Mouse (Mus musculus) ES-Bruce4 (cell line): ENCODE data around the gene S100a1. TPM values are rescaled to one million over a fixed set of nuclear protein-coding genes. Genes with fewer than 3 reads are reported as not detected.

Source experiments
- H3K27ac ChIP-seq: 2 replicates; pipeline ENCODE4 v1.5.1; 2012; ENCODE audit warnings: low read length, inconsistent platforms; ENCODE audit not compliant: insufficient read depth
- H3K27me3 ChIP-seq: 2 replicates; pipeline ENCODE4 v1.6.1; 2012; ENCODE audit warnings: mild to moderate bottlenecking, low read length, inconsistent platforms; ENCODE audit not compliant: control insufficient read depth, poor library complexity, insufficient read depth, severe bottlenecking
- H3K36me3 ChIP-seq: 2 replicates; pipeline ENCODE4 v1.6.1; 2012; ENCODE audit warnings: inconsistent platforms, mild to moderate bottlenecking, low read length, moderate library complexity; ENCODE audit not compliant: control insufficient read depth, poor library complexity, insufficient read depth, severe bottlenecking
- H3K4me1 ChIP-seq: one replicate; pipeline ENCODE4 v1.8.1; 2011; ENCODE audit warnings: low read length; ENCODE audit not compliant: control insufficient read depth, insufficient read depth
- H3K4me3 ChIP-seq: 2 replicates; pipeline ENCODE4 v1.5.1; 2011; ENCODE audit warnings: low read depth, mild to moderate bottlenecking, low read length
- H3K9ac ChIP-seq: 2 replicates; pipeline ENCODE4 v1.6.1; 2012; ENCODE audit warnings: low read depth, mild to moderate bottlenecking, inconsistent platforms; ENCODE audit not compliant: poor library complexity, severe bottlenecking
- H3K9me3 ChIP-seq: replicated peaks from 2 replicates; pipeline ENCODE4 v1.6.1; 2012; ENCODE audit warnings: mild to moderate bottlenecking, low read length, inconsistent platforms; ENCODE audit not compliant: control insufficient read depth, poor library complexity, insufficient read depth, severe bottlenecking
- CTCF ChIP-seq: IDR thresholded peaks from one replicate; pipeline ENCODE4 v1.8.1; 2011; ENCODE audit warnings: low read depth, low read length
- EP300 ChIP-seq: IDR thresholded peaks from 2 replicates; pipeline ENCODE4 v1.6.1; 2011; ENCODE audit warnings: low read depth, low read length; ENCODE audit not compliant: insufficient read depth
- POLR2A ChIP-seq: IDR thresholded peaks from one replicate; pipeline ENCODE4 v1.8.1; 2011; ENCODE audit warnings: low read length; ENCODE audit not compliant: insufficient read depth
- polyA plus RNA-seq: library from polyadenylated mRNA; stranded (reverse); fragments of >200 nt; gene quantifications from 2 replicates; pipeline ENCODE4 v1.2.4, GENCODE M21; 2011; ENCODE audit warnings: low read depth; ENCODE audit not compliant: missing spikeins, insufficient read depth, insufficient read length

Gene S100a1
- polyA plus RNA-seq, 1 experiment: 50.4 TPM

- Histone ChIP-seq H3K4me1 (no peaks in the 10 kb centered on the region), H3K4me3 (no peak overlapping the region), H3K27me3 (no peaks in the 10 kb centered on the region), H3K9me3 (no peaks in the 10 kb centered on the region), H3K9ac (no peak overlapping the region), H3K27ac (no peak overlapping the region), H3K36me3 (peaks cover 26% of the 10 kb centered on the region)
- TF ChIP-seq CTCF (no peak), EP300 (no peak), POLR2A (no peak)
Measured at GRCm38 (mm10) chr3:90493831-90494540, 20.2 kb downstream of the S100a1 start.

- H3K9ac ChIP-seq: no peak overlapping the region
- peaks cover 25% of the 10 kb centered on the region for H3K36me3 ChIP-seq
- TF ChIP-seq POLR2A (no peak), EP300 (no peak), CTCF (no peak)
- H3K27me3 ChIP-seq: no peaks in the 10 kb centered on the region
- no peaks in the 10 kb centered on the region for H3K4me1 ChIP-seq
- no peak overlapping the region for H3K4me3 ChIP-seq
- no peaks in the 10 kb centered on the region for H3K9me3 ChIP-seq
- no peak overlapping the region for H3K27ac ChIP-seq
Measured at GRCm38 (mm10) chr3:90491350-90491749, 22.8 kb downstream of the S100a1 start.

- Histone ChIP-seq H3K4me1 (no peaks in the 10 kb centered on the region), H3K9me3 (no peaks in the 10 kb centered on the region), H3K9ac (peak within 1 kb of the TSS; percentile 79), H3K4me3 (peak within 1 kb of the TSS; percentile 94), H3K27ac (peak within 1 kb of the TSS; percentile 26; the same call in 1 of the 2 replicates), H3K36me3 (peaks cover 30% of the 10 kb centered on the region), H3K27me3 (no peaks in the 10 kb centered on the region)
- TF ChIP-seq POLR2A (no peak), CTCF (peak; percentile 67)
Measured at GRCm38 (mm10) chr3:90490696-90491256, 23.4 kb downstream of the S100a1 start, which contains the start of gene Snapin. Snapin (minus strand) TSS chr3:90491033.

GRCm38 (mm10) chr3:90488576-90488975, 25.6 kb downstream of the S100a1 start:
- peaks cover 51% of the 10 kb centered on the region for H3K36me3 ChIP-seq

GRCm38 (mm10) chr3:90486998-90487397, 27.2 kb downstream of the S100a1 start:
- no peaks in the 10 kb centered on the region for H3K27me3 ChIP-seq
- H3K4me1 ChIP-seq: no peaks in the 10 kb centered on the region
- no peak overlapping the region for H3K4me3 ChIP-seq
- no peak overlapping the region for H3K27ac ChIP-seq
- no peak overlapping the region for H3K9ac ChIP-seq
- H3K36me3 ChIP-seq: peaks cover 66% of the 10 kb centered on the region
- TF ChIP-seq POLR2A (no peak), EP300 (no peak), CTCF (no peak)
- H3K9me3 ChIP-seq: no peaks in the 10 kb centered on the region

More at GRCm38 (mm10) chr3:90488576-90488975, 25.6 kb downstream of the S100a1 start:
- H3K27ac ChIP-seq: 0 out of 2 replicates have a peak overlapping the region, but pooled peaks have one; percentile 22
- TF ChIP-seq POLR2A (no peak), CTCF (no peak), EP300 (no peak)
- H3K9me3 ChIP-seq: no peaks in the 10 kb centered on the region
- no peaks in the 10 kb centered on the region for H3K4me1 ChIP-seq
- no peaks in the 10 kb centered on the region for H3K27me3 ChIP-seq
- no peak overlapping the region for H3K9ac ChIP-seq
- H3K4me3 ChIP-seq: no peak overlapping the region

GRCm38 (mm10) chr3:90475831-90476611, 38.2 kb downstream of the S100a1 start, which contains the start of gene Ilf2:
Ilf2 (plus strand) TSS chr3:90476126.
- TF ChIP-seq CTCF: no peak
- TF ChIP-seq EP300: 0 out of 2 replicates have a peak, but pooled peaks have one; percentile 22
- TF ChIP-seq POLR2A: peak; percentile 79
- Histone ChIP-seq H3K27ac (peak within 1 kb of the TSS; percentile 67), H3K9ac (peak within 1 kb of the TSS; percentile 93), H3K4me3 (peak within 1 kb of the TSS; percentile 81), H3K4me1 (no peaks in the 10 kb centered on the region), H3K27me3 (no peaks in the 10 kb centered on the region), H3K36me3 (peaks cover 35% of the 10 kb centered on the region), H3K9me3 (no peaks in the 10 kb centered on the region)
